Mouse (Mus musculus): ENCODE results near the gene Phip.

The Phip gene

GRCm38 (mm10) chr9:82877078-82877477, 98.2 kb downstream of the Phip start:
- CTCF ChIA-PET = interaction anchor here (0.6 kb wide), 1 partner anchor 12 kb away, joined by 3 read pairs; no protein-coding TSS in a partner anchor

- CTCF ChIA-PET = no interaction called here
Observed at GRCm38 (mm10) chr9:82867698-82868097, 107.6 kb downstream of the Phip start.

- CTCF ChIA-PET = no interaction called here
Observed at GRCm38 (mm10) chr9:82866121-82866520, 109.2 kb downstream of the Phip start.

- CTCF ChIA-PET = no interaction called here
Observed at GRCm38 (mm10) chr9:82861775-82862430, 113.4 kb downstream of the Phip start.

- CTCF ChIA-PET = no interaction called here
Observed at GRCm38 (mm10) chr9:82861316-82861715, 114.0 kb downstream of the Phip start.

DNA sequence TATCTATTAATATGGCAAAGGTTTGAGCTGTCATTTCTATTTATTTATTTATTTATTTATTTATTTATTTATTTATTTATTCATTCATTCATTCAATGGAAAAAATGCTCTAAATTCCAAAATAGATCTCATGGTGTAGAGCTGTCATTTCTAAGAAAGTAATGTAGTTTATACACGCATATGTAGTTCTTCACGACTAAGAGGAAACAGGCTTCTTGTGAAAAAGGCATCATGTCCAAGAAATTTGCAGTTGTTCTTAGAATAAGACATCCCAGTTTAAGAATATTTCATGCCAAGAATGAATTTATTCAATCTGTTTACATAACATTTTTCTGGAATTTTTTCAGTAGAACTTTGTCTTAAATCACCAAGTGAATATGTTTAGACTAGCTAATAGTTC, 114.5 kb downstream of the Phip start:
- CTCF ChIA-PET = no interaction called here

GRCm38 (mm10) chr9:82856241-82856640, 119.1 kb downstream of the Phip start:
- CTCF ChIA-PET = interaction anchor here (0.7 kb wide), 1 partner anchor 1088 kb away, joined by 3 read pairs; no protein-coding TSS in a partner anchor

- CTCF ChIA-PET = no interaction called here
Observed at GRCm38 (mm10) chr9:82854973-82855614, 120.2 kb downstream of the Phip start.

- CTCF ChIA-PET = no interaction called here
Observed at GRCm38 (mm10) chr9:82854040-82854439, 121.3 kb downstream of the Phip start.

- CTCF ChIA-PET = no interaction called here
Observed at GRCm38 (mm10) chr9:82842671-82843070, 132.6 kb downstream of the Phip start.

GRCm38 (mm10) chr9:82835921-82836320, 139.4 kb downstream of the Phip start:
- CTCF ChIA-PET = no interaction called here

DNA sequence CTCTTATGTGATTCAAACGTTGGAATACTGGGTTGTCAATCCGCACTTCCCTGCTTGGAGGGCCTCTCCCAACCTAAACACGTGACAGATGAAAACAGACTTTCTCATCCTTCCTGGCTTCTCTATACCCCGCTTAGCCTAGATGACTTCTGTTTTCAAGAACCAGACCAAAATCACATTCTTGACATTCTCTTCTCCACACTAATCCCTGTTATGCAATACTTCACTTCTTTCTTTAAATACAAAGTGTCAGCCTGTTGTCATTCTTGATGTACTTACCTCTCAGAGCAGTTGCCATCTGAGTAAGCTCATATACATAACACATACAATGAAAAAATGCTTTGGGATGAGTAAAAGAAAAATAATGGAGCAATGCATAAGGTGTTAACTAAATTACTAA, 143.4 kb downstream of the Phip start:
- CTCF ChIA-PET = no interaction called here

DNA sequence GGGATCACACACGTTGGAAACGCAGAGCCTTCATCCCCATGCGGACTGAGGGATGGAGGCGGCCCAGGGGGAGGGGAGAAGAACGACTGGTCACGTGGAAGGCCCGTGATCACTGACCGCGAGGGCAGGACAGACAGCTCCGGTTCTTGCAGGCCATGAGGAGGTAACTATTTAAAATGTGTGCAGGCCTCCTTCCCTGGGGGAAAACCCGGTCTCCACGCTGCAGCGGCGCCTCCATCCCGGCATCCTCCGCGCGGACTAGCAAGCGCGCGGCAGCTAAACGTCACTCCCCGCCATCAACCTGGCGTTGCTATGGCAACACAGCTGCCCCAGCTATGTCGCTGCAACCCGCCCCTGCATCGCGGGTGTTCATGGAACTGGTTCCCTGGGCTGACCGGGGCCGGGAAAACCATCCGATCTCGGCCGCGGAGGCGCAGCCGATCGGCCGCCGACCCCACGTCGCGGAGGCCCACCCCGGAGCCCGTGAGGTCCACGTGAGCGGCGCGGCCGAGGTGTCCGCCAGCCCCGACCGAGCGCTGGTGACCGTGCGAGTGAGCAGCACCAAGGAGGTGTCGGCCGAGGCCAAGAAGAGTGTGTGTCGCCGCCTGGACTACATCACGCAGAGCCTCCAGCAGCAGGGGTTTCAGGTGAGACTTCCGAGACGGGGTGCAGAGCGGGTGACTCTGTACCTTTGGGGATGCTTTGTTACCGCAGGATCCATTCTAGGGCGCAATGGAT, 145.5 kb downstream of the Phip start:
- CTCF ChIA-PET = no interaction called here

GRCm38 (mm10) chr9:82829007-82829689, 146.2 kb downstream of the Phip start, which contains the start of gene Irak1bp1:
TSS of gene Irak1bp1 (plus strand) at chr9:82829540.
- CTCF ChIA-PET = interaction anchor here (0.6 kb wide), 1 partner anchor 354 kb away, joined by 8 read pairs; no protein-coding TSS in a partner anchor

DNA sequence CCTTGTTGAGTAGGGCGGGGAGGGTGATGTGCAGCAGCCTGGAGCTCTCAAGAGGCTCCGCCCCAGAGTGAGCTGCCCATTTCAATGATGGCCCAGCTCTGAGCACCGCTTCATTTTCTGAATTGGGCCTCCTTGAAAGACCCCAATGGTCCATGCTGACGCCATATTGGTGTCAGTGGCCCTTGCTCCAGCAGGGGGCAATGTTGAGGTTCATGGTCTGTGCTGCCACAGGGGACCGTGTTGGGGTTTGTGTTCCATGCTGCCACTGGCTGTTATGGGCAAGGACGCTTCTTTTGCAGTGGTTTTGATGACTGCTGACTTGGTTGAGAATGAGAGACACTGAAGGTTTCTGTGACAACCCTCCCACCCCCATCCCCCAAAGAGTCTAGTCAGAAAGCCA, 148.9 kb downstream of the Phip start:
- CTCF ChIA-PET = interaction anchor here (0.8 kb wide), 1 partner anchor 82 kb away, joined by 4 read pairs; no protein-coding TSS in a partner anchor

All from spleen, embryonic (tissue).